Mouse (Mus musculus) liver, embryonic 14 days (tissue): Measurements from ENCODE around the gene Fignl1. TPM values are rescaled to one million over a fixed set of nuclear protein-coding genes. Genes with fewer than 3 reads are reported as not detected.

Experiments used
- polyA plus RNA-seq: library from polyadenylated mRNA; depleted of rRNA; stranded (reverse); fragments of >200 nt; gene quantifications from 2 replicates; pipeline ENCODE4 v1.2.3, GENCODE M21; 2012; rRNA removed

Gene Fignl1
- 32.7 and 40.1 TPM in 2 replicates for polyA plus RNA-seq

DNA sequence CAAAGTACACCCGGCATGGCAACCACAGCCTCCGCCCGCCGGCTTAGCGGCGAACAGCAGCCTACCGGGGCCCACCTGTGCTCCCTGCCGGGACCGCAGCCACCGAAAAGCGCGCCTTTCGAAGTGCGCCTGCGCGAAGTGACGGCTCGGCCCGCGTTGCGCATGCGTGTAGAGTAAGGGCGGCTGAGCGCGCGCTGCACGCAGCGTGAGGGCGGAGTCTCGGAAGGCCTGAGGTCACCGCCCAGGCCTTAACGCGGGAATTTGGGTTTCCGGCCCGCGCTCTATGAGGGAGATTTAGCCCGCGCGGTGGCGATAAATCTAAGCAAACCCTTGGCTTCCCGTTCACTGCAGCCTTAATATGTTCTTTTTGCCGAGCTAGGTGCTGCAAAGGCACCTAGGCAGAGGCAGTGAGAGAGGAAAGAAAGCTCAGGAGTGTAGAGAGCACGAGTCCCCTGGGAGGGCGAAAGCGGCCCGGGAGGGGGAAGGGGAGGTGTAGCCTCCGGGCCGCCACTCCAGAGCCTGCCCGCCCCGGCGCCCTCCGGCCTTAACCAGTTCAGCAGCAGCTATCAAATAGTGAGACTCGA is at the start of gene Fignl1:
TSS of gene Fignl1 (minus strand) at position 143 of the 584 bp plus-strand sequence.

Other genes with a start within 250 kb of the Fignl1 start
- gene 4930512M02Rik, start 181.1 kb downstream of the Fignl1 start, polyA plus RNA-seq, result not detected in 2 replicates
- gene Ikzf1, start 124.0 kb downstream of the Fignl1 start, polyA plus RNA-seq, result 56.5 and 69.8 TPM in 2 replicates
- 4.2 and 5.4 TPM in 2 replicates for gene Ddc, start 89.2 kb upstream of the Fignl1 start, polyA plus RNA-seq
- 91.1 and 103 TPM in 2 replicates for gene Grb10, start 229.7 kb upstream of the Fignl1 start, polyA plus RNA-seq